Mouse (Mus musculus) kidney, embryonic 15.5 days (tissue): Measurements from ENCODE around the gene Nphp3. TPM values are rescaled to one million over a fixed set of nuclear protein-coding genes. Genes with fewer than 3 reads are reported as not detected.
A peak's percentile ranks its signal among the peaks of the same experiment; 100 is the strongest.

Experiments
- ATAC-seq: fragments of 200-750 bp; cut with Nextera tagmentation; replicated peaks from 2 replicates; pipeline ENCODE4 v1.8.0; 2017; ENCODE audit warnings: moderate TSS enrichment; ENCODE audit not compliant: low FRiP score
- H3K27ac ChIP-seq: fragments of 300-500 bp; sonication (generic); 2 replicates; pipeline ENCODE4 v1.5.1; 2015; ENCODE audit warnings: mild to moderate bottlenecking, inconsistent platforms
- H3K27me3 ChIP-seq: fragments of 300-500 bp; sonication (generic); 2 replicates; pipeline ENCODE4 v1.6.1; 2015; ENCODE audit warnings: inconsistent platforms
- H3K36me3 ChIP-seq: fragments of 300-500 bp; sonication (generic); 2 replicates; pipeline ENCODE4 v1.6.1; 2015; ENCODE audit warnings: inconsistent platforms
- H3K4me1 ChIP-seq: fragments of 300-500 bp; sonication (generic); 2 replicates; pipeline ENCODE4 v1.6.1; 2015; ENCODE audit warnings: inconsistent platforms
- H3K4me2 ChIP-seq: fragments of 300-500 bp; sonication (generic); 2 replicates; pipeline ENCODE4 v1.6.1; 2015; ENCODE audit warnings: moderate library complexity, mild to moderate bottlenecking, inconsistent platforms
- H3K4me3 ChIP-seq: fragments of 300-500 bp; sonication (generic); replicated peaks from 2 replicates; pipeline ENCODE4 v1.5.1; 2015; ENCODE audit warnings: mild to moderate bottlenecking, inconsistent platforms
- H3K9ac ChIP-seq: fragments of 300-500 bp; sonication (generic); 2 replicates; pipeline ENCODE4 v1.6.1; 2015; ENCODE audit warnings: mild to moderate bottlenecking, inconsistent platforms
- H3K9me3 ChIP-seq: fragments of 300-500 bp; sonication (generic); replicated peaks from 2 replicates; pipeline ENCODE4 v1.6.1; 2016; ENCODE audit warnings: inconsistent platforms
- WGBS: fragments of 180-500 bp; shearing (Covaris S2); methylation state at CpG from one replicate; pipeline ENCODE4 v1.1.7; 2015; ENCODE audit warnings: mixed read lengths; 5-methylcytosine and 5-hydroxymethylcytosine counted together
- polyA plus RNA-seq: library from polyadenylated mRNA; unstranded; fragments of >200 nt; fragmentation: Nextera tagmentation; extraction: Ambion mirVana; gene quantifications from 2 replicates; pipeline ENCODE4 v1.2.1, GENCODE M21; 2015

Gene Nphp3
- polyA plus RNA-seq, 1 experiment from 2014 or later = 6.7 TPM

- no peak overlapping the region for H3K4me3 ChIP-seq
Observed at GRCm38 (mm10) chr9:104035261-104036015, 33.1 kb downstream of the Nphp3 start.

GRCm38 (mm10) chr9:104038266-104038665 is 35.9 kb downstream of the Nphp3 start:
- no peaks in the 10 kb centered on the region for H3K27me3 ChIP-seq
- WGBS = 92% methylated on average over 13 of the region's 13 CpGs
- H3K27ac ChIP-seq = no peak overlapping the region

More at GRCm38 (mm10) chr9:104035261-104036015, 33.1 kb downstream of the Nphp3 start:
- Histone ChIP-seq H3K27ac (no peak overlapping the region), H3K9me3 (no peaks in the 10 kb centered on the region), H3K4me1 (no peaks in the 10 kb centered on the region), H3K9ac (no peak overlapping the region), H3K36me3 (peaks cover 61% of the 10 kb centered on the region), H3K27me3 (no peaks in the 10 kb centered on the region), H3K4me2 (no peak overlapping the region)
- WGBS = 53% methylated on average over 24 of the region's 24 CpGs
- ATAC-seq = peak; percentile 79

GRCm38 (mm10) chr9:104039031-104039695 is 36.8 kb downstream of the Nphp3 start:
- WGBS = 90% methylated on average over 21 of the region's 21 CpGs
- Histone ChIP-seq H3K9me3 (no peaks in the 10 kb centered on the region), H3K9ac (no peak overlapping the region), H3K4me3 (no peak overlapping the region), H3K27me3 (no peaks in the 10 kb centered on the region), H3K36me3 (peaks cover 59% of the 10 kb centered on the region), H3K4me1 (no peaks in the 10 kb centered on the region), H3K27ac (no peak overlapping the region), H3K4me2 (no peak overlapping the region)
- ATAC-seq = no peak

More at GRCm38 (mm10) chr9:104038266-104038665, 35.9 kb downstream of the Nphp3 start:
- Histone ChIP-seq H3K9me3 (no peaks in the 10 kb centered on the region), H3K4me1 (no peaks in the 10 kb centered on the region), H3K4me3 (no peak overlapping the region), H3K4me2 (no peak overlapping the region), H3K36me3 (peaks cover 58% of the 10 kb centered on the region), H3K9ac (no peak overlapping the region)
- no peak for ATAC-seq

GRCm38 (mm10) chr9:104039742-104040141 is 37.4 kb downstream of the Nphp3 start:
- Histone ChIP-seq H3K36me3 (peaks cover 62% of the 10 kb centered on the region), H3K9me3 (no peaks in the 10 kb centered on the region), H3K9ac (no peak overlapping the region), H3K4me1 (no peaks in the 10 kb centered on the region), H3K4me3 (no peak overlapping the region), H3K4me2 (no peak overlapping the region), H3K27me3 (no peaks in the 10 kb centered on the region), H3K27ac (no peak overlapping the region)
- 88% methylated on average over 4 of the region's 4 CpGs for WGBS
- no peak for ATAC-seq

- no peak within 1 kb of the TSS for H3K4me2 ChIP-seq
- no peaks in the 10 kb centered on the region for H3K4me1 ChIP-seq
- H3K9me3 ChIP-seq = no peaks in the 10 kb centered on the region
- no peak for ATAC-seq
- no peaks in the 10 kb centered on the region for H3K27me3 ChIP-seq
- no peak within 1 kb of the TSS for H3K27ac ChIP-seq
- WGBS = 58% methylated on average over 2 of the region's 2 CpGs
- no peak within 1 kb of the TSS for H3K4me3 ChIP-seq
- no peak within 1 kb of the TSS for H3K9ac ChIP-seq
- H3K36me3 ChIP-seq = peaks cover 65% of the 10 kb centered on the region
Observed at GRCm38 (mm10) chr9:104040362-104040761, 38.0 kb downstream of the Nphp3 start, which contains the start of gene Gm28305. Gene Gm28305, plus strand, starts transcription at chr9:104040662.

GRCm38 (mm10) chr9:104043676-104044075 is 41.3 kb downstream of the Nphp3 start:
- Histone ChIP-seq H3K4me1 (no peaks in the 10 kb centered on the region), H3K9me3 (no peaks in the 10 kb centered on the region), H3K4me3 (no peak overlapping the region), H3K27ac (no peak overlapping the region), H3K36me3 (peaks cover 69% of the 10 kb centered on the region), H3K4me2 (no peak overlapping the region), H3K9ac (no peak overlapping the region), H3K27me3 (no peaks in the 10 kb centered on the region)
- no peak for ATAC-seq
- 87% methylated on average over 4 of the region's 4 CpGs for WGBS

GRCm38 (mm10) chr9:104051028-104051427 is 48.7 kb downstream of the Nphp3 start:
- no peak overlapping the region for H3K27ac ChIP-seq
- peaks cover 96% of the 10 kb centered on the region for H3K36me3 ChIP-seq
- no peaks in the 10 kb centered on the region for H3K27me3 ChIP-seq
- no peak for ATAC-seq
- no peaks in the 10 kb centered on the region for H3K4me1 ChIP-seq
- no peaks in the 10 kb centered on the region for H3K9me3 ChIP-seq
- H3K4me2 ChIP-seq = no peak overlapping the region
- H3K4me3 ChIP-seq = no peak overlapping the region
- 97% methylated on average over 6 of the region's 6 CpGs for WGBS
- no peak overlapping the region for H3K9ac ChIP-seq

- peaks cover 20% of the 10 kb centered on the region for H3K4me1 ChIP-seq
- under 1% methylated on average over 59 of the region's 59 CpGs for WGBS
- no peaks in the 10 kb centered on the region for H3K27me3 ChIP-seq
- H3K4me2 ChIP-seq = peak within 1 kb of the TSS; percentile 69
- peak within 1 kb of the TSS; percentile 89 for H3K9ac ChIP-seq
- H3K27ac ChIP-seq = peak within 1 kb of the TSS; percentile 86
- no peaks in the 10 kb centered on the region for H3K9me3 ChIP-seq
- peak; percentile 76 for ATAC-seq
- H3K36me3 ChIP-seq = peaks cover 30% of the 10 kb centered on the region
- H3K4me3 ChIP-seq = peak within 1 kb of the TSS; percentile 100
Observed at GRCm38 (mm10) chr9:104062430-104063243, 60.3 kb downstream of the Nphp3 start, which contains the start of gene Uba5. Gene Uba5, minus strand, starts transcription at chr9:104063134.

GRCm38 (mm10) chr9:104063244-104063961 is 61.1 kb downstream of the Nphp3 start, which contains the start of gene Acad11:
Gene Acad11, plus strand, starts transcription at chr9:104063377.
- Histone ChIP-seq H3K4me1 (peaks cover 20% of the 10 kb centered on the region), H3K27ac (peak within 1 kb of the TSS; percentile 86), H3K4me2 (peak within 1 kb of the TSS; percentile 69), H3K9me3 (no peaks in the 10 kb centered on the region), H3K27me3 (no peaks in the 10 kb centered on the region), H3K36me3 (peaks cover 23% of the 10 kb centered on the region), H3K4me3 (peak within 1 kb of the TSS; percentile 100), H3K9ac (peak within 1 kb of the TSS; percentile 89)
- under 1% methylated on average over 28 of the region's 30 CpGs for WGBS
- peak; percentile 97 for ATAC-seq

- H3K4me3 ChIP-seq = no peak overlapping the region
- H3K9ac ChIP-seq = no peak overlapping the region
- peaks cover 16% of the 10 kb centered on the region for H3K36me3 ChIP-seq
- H3K27ac ChIP-seq = no peak overlapping the region
- no peaks in the 10 kb centered on the region for H3K9me3 ChIP-seq
- 38% methylated on average over 1 of the region's 1 CpGs for WGBS
- no peaks in the 10 kb centered on the region for H3K27me3 ChIP-seq
- H3K4me2 ChIP-seq = no peak overlapping the region
- no peak for ATAC-seq
- peaks cover 20% of the 10 kb centered on the region for H3K4me1 ChIP-seq
Observed at GRCm38 (mm10) chr9:104064571-104064970, 62.2 kb downstream of the Nphp3 start.

- no peaks in the 10 kb centered on the region for H3K9me3 ChIP-seq
- H3K36me3 ChIP-seq = no peaks in the 10 kb centered on the region
- no peak overlapping the region for H3K4me3 ChIP-seq
- no peaks in the 10 kb centered on the region for H3K27me3 ChIP-seq
- H3K9ac ChIP-seq = no peak overlapping the region
- ATAC-seq = no peak
- no peaks in the 10 kb centered on the region for H3K4me1 ChIP-seq
- H3K4me2 ChIP-seq = no peak overlapping the region
- no peak overlapping the region for H3K27ac ChIP-seq
- WGBS = 78% methylated on average over 4 of the region's 4 CpGs
Observed at GRCm38 (mm10) chr9:104070241-104070640, 67.9 kb downstream of the Nphp3 start.
